Mouse (Mus musculus): ENCODE results near the gene Ppp1r14c. TPM values are rescaled to one million over a fixed set of nuclear protein-coding genes. Genes with fewer than 3 reads are reported as not detected.

The Ppp1r14c gene
- polyA plus RNA-seq, 2 experiments: 5.2 to 13.8 TPM

DNA sequence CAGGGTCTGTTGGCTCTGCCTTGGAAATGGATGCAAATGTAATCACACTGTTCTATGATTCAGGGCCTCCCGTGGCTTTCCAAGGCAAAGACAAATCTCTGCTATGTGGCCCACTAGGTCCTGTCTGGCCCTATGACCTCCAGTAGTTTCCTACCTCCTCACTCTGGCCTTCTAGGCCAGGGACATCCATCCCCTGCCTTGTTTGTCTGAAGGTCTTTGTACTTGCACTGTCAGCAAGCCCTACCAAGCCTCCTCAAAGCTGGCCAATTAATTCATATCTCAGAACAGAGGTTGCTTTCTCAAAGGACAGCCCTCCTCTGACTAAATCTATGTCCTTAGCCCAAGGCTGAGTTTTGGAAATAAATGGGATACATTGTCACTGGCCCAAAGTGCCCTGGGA is 92.8 kb downstream of the Ppp1r14c start:
- ATAC-seq (ENCODE audit: low FRiP score, low read depth): no peak
- Histone ChIP-seq H3K36me3 (ENCODE audit: control insufficient read depth, insufficient read depth, low read length) (no peaks in the 10 kb centered on the region), H3K4me1 (ENCODE audit: control insufficient read depth, insufficient read depth, low read length) (no peaks in the 10 kb centered on the region), H3K27ac (replicated peaks; ENCODE audit: low read depth, low read length) (no peak overlapping the region), H3K9me3 (ENCODE audit: control insufficient read depth, low read length) (no peaks in the 10 kb centered on the region), H3K4me3 (replicated peaks; ENCODE audit: low read length) (no peak overlapping the region), H3K9ac (ENCODE audit: low read depth, low read length, severe bottlenecking) (no peak overlapping the region), H3K27me3 (ENCODE audit: control insufficient read depth, insufficient read depth, low read length) (no peaks in the 10 kb centered on the region), H3K4me2 (replicated peaks; ENCODE audit: low read depth, low read length, severe bottlenecking) (no peak overlapping the region)
- WGBS: 95% methylated on average over 1 of the region's 1 CpGs
- DNase-seq (ENCODE audit: low spot score): no peak
- no peak for TF ChIP-seq POLR2A (IDR thresholded peaks at IDR 0.05; ENCODE audit: borderline replicate concordance, extremely low read depth, insufficient read depth, insufficient read length)

- WGBS: 74% methylated on average over 1 of the region's 1 CpGs
- Histone ChIP-seq H3K27me3 (ENCODE audit: control insufficient read depth, insufficient read depth, low read length) (no peaks in the 10 kb centered on the region), H3K9me3 (ENCODE audit: control insufficient read depth, low read length) (no peaks in the 10 kb centered on the region), H3K36me3 (ENCODE audit: control insufficient read depth, insufficient read depth, low read length) (no peaks in the 10 kb centered on the region), H3K4me1 (ENCODE audit: control insufficient read depth, insufficient read depth, low read length) (no peaks in the 10 kb centered on the region), H3K27ac (replicated peaks; ENCODE audit: low read depth, low read length) (no peak overlapping the region), H3K9ac (ENCODE audit: low read depth, low read length, severe bottlenecking) (no peak overlapping the region), H3K4me2 (replicated peaks; ENCODE audit: low read depth, low read length, severe bottlenecking) (no peak overlapping the region), H3K4me3 (replicated peaks; ENCODE audit: low read length) (no peak overlapping the region)
- ATAC-seq (ENCODE audit: low FRiP score, low read depth) (no peak), DNase-seq (ENCODE audit: low spot score) (no peak)
- TF ChIP-seq POLR2A (IDR thresholded peaks at IDR 0.05; ENCODE audit: borderline replicate concordance, extremely low read depth, insufficient read depth, insufficient read length): no peak
Observed at GRCm38 (mm10) chr10:3460841-3461240, 95.0 kb downstream of the Ppp1r14c start.

DNA sequence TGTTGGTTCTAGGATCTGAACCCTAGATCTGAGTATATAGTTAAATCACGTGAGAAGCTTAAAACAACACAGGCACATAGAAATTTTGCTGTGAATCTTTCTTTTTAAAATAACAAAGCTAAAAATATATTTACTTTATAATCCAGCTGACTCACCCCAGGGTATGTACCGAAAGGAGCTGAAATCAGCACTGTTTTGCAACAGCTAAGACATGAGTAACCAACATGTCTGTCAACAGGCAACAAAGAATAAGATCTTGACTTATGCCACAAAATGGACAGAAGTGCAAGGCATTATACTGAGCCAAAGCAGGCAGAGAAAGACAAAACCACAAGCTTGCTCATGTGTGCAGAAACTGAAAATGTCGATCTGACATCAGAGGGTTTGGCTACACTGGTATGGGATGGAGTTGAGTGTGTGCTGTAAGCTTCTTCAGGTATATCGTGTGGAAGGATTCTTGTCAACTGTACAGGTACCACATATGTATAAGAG is 100.3 kb downstream of the Ppp1r14c start:
- H3K27ac ChIP-seq (replicated peaks; ENCODE audit: low read depth, low read length): no peak overlapping the region
- no peaks in the 10 kb centered on the region for H3K36me3 ChIP-seq (ENCODE audit: control insufficient read depth, insufficient read depth, low read length)
- H3K4me3 ChIP-seq (replicated peaks; ENCODE audit: low read length): no peak overlapping the region
- no peak overlapping the region for H3K4me2 ChIP-seq (replicated peaks; ENCODE audit: low read depth, low read length, severe bottlenecking)
- DNase-seq (ENCODE audit: low spot score) (no peak), ATAC-seq (ENCODE audit: low FRiP score, low read depth) (no peak)
- TF ChIP-seq POLR2A (IDR thresholded peaks at IDR 0.05; ENCODE audit: borderline replicate concordance, extremely low read depth, insufficient read depth, insufficient read length): no peak
- no peaks in the 10 kb centered on the region for H3K9me3 ChIP-seq (ENCODE audit: control insufficient read depth, low read length)
- H3K9ac ChIP-seq (ENCODE audit: low read depth, low read length, severe bottlenecking): no peak overlapping the region
- no peaks in the 10 kb centered on the region for H3K4me1 ChIP-seq (ENCODE audit: control insufficient read depth, insufficient read depth, low read length)
- 87% methylated on average over 4 of the region's 4 CpGs for WGBS
- H3K27me3 ChIP-seq (ENCODE audit: control insufficient read depth, insufficient read depth, low read length): no peaks in the 10 kb centered on the region

DNA sequence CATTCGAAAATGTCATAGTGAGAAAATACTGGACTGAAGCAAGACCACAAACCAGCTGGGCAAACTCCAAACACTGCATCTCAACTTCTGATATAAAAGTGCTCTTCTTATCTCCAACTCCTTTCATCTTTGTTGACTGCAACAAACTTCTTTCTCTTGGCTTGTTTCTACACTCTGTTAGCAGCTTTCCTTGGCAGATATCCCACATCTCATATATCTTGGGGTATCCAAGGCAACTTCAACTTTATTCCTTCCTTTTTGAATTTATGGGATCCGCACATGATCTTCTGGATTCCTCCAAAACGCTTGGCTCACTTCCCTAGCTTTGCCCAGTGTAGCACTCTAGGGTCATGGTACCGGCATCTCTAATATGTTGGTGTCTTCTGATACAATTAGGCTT is 102.7 kb downstream of the Ppp1r14c start:
- Histone ChIP-seq H3K9ac (ENCODE audit: low read depth, low read length, severe bottlenecking) (no peak overlapping the region), H3K4me1 (ENCODE audit: control insufficient read depth, insufficient read depth, low read length) (no peaks in the 10 kb centered on the region), H3K27ac (replicated peaks; ENCODE audit: low read depth, low read length) (no peak overlapping the region), H3K4me3 (replicated peaks; ENCODE audit: low read length) (no peak overlapping the region), H3K4me2 (replicated peaks; ENCODE audit: low read depth, low read length, severe bottlenecking) (no peak overlapping the region), H3K27me3 (ENCODE audit: control insufficient read depth, insufficient read depth, low read length) (no peaks in the 10 kb centered on the region), H3K9me3 (ENCODE audit: control insufficient read depth, low read length) (no peaks in the 10 kb centered on the region), H3K36me3 (ENCODE audit: control insufficient read depth, insufficient read depth, low read length) (no peaks in the 10 kb centered on the region)
- DNase-seq (ENCODE audit: low spot score) (no peak), ATAC-seq (ENCODE audit: low FRiP score, low read depth) (no peak)
- TF ChIP-seq POLR2A (IDR thresholded peaks at IDR 0.05; ENCODE audit: borderline replicate concordance, extremely low read depth, insufficient read depth, insufficient read length): no peak
- WGBS: 85% methylated on average over 4 of the region's 4 CpGs

DNA sequence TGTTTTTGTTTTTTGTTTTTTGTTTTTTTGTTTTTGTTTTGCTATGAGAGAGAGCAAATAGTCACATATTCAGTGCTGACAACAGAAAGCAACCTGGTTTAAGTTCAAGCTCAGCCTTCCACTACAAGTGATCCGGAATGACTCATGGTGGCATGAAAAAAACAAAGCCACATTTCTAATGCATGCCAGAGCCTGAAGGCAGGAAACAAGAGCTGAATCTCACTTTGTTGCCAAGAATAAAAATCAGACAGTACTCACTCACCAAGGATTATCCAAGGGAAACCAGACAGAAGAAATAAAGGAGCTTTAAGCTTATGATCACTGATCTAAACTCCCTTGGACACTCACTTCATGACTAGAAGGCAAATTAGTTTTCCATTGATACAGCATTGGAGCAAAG is 110.8 kb downstream of the Ppp1r14c start:
- no peak for TF ChIP-seq POLR2A (IDR thresholded peaks at IDR 0.05; ENCODE audit: borderline replicate concordance, extremely low read depth, insufficient read depth, insufficient read length)
- H3K27ac ChIP-seq (replicated peaks; ENCODE audit: low read depth, low read length): no peak overlapping the region
- H3K36me3 ChIP-seq (ENCODE audit: control insufficient read depth, insufficient read depth, low read length): no peaks in the 10 kb centered on the region
- no peak overlapping the region for H3K9ac ChIP-seq (ENCODE audit: low read depth, low read length, severe bottlenecking)
- no peak overlapping the region for H3K4me2 ChIP-seq (replicated peaks; ENCODE audit: low read depth, low read length, severe bottlenecking)
- no peaks in the 10 kb centered on the region for H3K9me3 ChIP-seq (ENCODE audit: control insufficient read depth, low read length)
- H3K27me3 ChIP-seq (ENCODE audit: control insufficient read depth, insufficient read depth, low read length): no peaks in the 10 kb centered on the region
- H3K4me1 ChIP-seq (ENCODE audit: control insufficient read depth, insufficient read depth, low read length): no peaks in the 10 kb centered on the region
- no peak for DNase-seq (ENCODE audit: low spot score)
- no peak overlapping the region for H3K4me3 ChIP-seq (replicated peaks; ENCODE audit: low read length)
- no peak for ATAC-seq (ENCODE audit: low FRiP score, low read depth)
- WGBS: 61% methylated on average over 1 of the region's 1 CpGs

DNA sequence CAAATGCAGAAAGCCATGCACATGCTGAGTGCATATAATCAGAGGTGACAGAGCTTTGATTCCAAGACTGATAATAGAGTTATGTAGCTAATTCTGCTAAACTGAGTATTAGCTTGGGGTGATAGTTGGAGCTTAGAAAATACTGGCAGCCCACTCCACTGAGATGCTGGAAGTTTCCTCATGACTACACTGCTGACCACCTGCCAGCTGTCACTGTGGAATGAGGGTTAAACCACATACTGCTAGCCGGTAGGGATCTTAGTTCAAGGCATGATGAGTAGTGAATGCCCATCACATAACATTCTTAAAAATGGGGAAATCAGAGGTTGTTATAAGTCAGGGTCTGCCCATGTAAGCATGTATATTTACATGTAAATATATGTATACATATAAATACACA is 113.9 kb downstream of the Ppp1r14c start:
- Histone ChIP-seq H3K27ac (replicated peaks; ENCODE audit: low read depth, low read length) (no peak overlapping the region), H3K4me1 (ENCODE audit: control insufficient read depth, insufficient read depth, low read length) (no peaks in the 10 kb centered on the region), H3K9ac (ENCODE audit: low read depth, low read length, severe bottlenecking) (no peak overlapping the region), H3K36me3 (ENCODE audit: control insufficient read depth, insufficient read depth, low read length) (no peaks in the 10 kb centered on the region), H3K27me3 (ENCODE audit: control insufficient read depth, insufficient read depth, low read length) (no peaks in the 10 kb centered on the region), H3K4me2 (replicated peaks; ENCODE audit: low read depth, low read length, severe bottlenecking) (no peak overlapping the region), H3K9me3 (ENCODE audit: control insufficient read depth, low read length) (no peaks in the 10 kb centered on the region), H3K4me3 (replicated peaks; ENCODE audit: low read length) (no peak overlapping the region)
- 64% methylated on average over 1 of the region's 1 CpGs for WGBS
- DNase-seq (ENCODE audit: low spot score) (no peak), ATAC-seq (ENCODE audit: low FRiP score, low read depth) (no peak)
- no peak for TF ChIP-seq POLR2A (IDR thresholded peaks at IDR 0.05; ENCODE audit: borderline replicate concordance, extremely low read depth, insufficient read depth, insufficient read length)

Data from limb, embryonic 14.5 days (tissue).